Mouse (Mus musculus) common myeloid progenitor, adult 5-6 weeks (primary cell): ENCODE measurements around the gene Ptk6. TPM values are rescaled to one million over a fixed set of nuclear protein-coding genes. Genes with fewer than 3 reads are reported as not detected.

ENCODE experiments used
- ATAC-seq: replicated peaks from 2 replicates; pipeline ENCODE4 v1.8.0; 2016; ENCODE audit warnings: low read depth, mild to moderate bottlenecking, moderate TSS enrichment, inconsistent platforms; ENCODE audit not compliant: poor library complexity, severe bottlenecking
- total RNA-seq: library from RNA; stranded (forward); fragments of 200-1000, 187-1606 nt; gene quantifications from 2 replicates; pipeline ENCODE4 v1.2.3, GENCODE M21; 2017

The Ptk6 gene
- total RNA-seq, 1 experiment from 2014 or later, result not detected

- no peak for ATAC-seq
Measured at GRCm38 (mm10) chr2:181178015-181178414, 24.6 kb downstream of the Ptk6 start.

- ATAC-seq, result no peak
Measured at GRCm38 (mm10) chr2:181174646-181175045, 27.9 kb downstream of the Ptk6 start.

- no peak for ATAC-seq
Measured at GRCm38 (mm10) chr2:181166469-181166868, 36.1 kb downstream of the Ptk6 start.

- ATAC-seq, result no peak
Measured at GRCm38 (mm10) chr2:181160821-181161220, 41.8 kb downstream of the Ptk6 start.

- no peak for ATAC-seq
Measured at GRCm38 (mm10) chr2:181159771-181160170, 42.8 kb downstream of the Ptk6 start.

- ATAC-seq, result no peak
Measured at GRCm38 (mm10) chr2:181159091-181159514, 43.5 kb downstream of the Ptk6 start.

- ATAC-seq, result no peak
Measured at GRCm38 (mm10) chr2:181158471-181158870, 44.1 kb downstream of the Ptk6 start.

GRCm38 (mm10) chr2:181157716-181158302 lies 44.8 kb downstream of the Ptk6 start:
- no peak for ATAC-seq

GRCm38 (mm10) chr2:181157180-181157579 lies 45.4 kb downstream of the Ptk6 start:
- no peak for ATAC-seq

- no peak for ATAC-seq
Measured at GRCm38 (mm10) chr2:181156248-181157121, 46.1 kb downstream of the Ptk6 start, which contains the start of gene Eef1a2. Gene Eef1a2 (minus strand): TSS chr2:181157014.

GRCm38 (mm10) chr2:181155801-181156200 lies 46.8 kb downstream of the Ptk6 start:
- ATAC-seq, result no peak

GRCm38 (mm10) chr2:181154831-181155415 lies 47.7 kb downstream of the Ptk6 start:
- ATAC-seq, result no peak

- no peak for ATAC-seq
Measured at GRCm38 (mm10) chr2:181154361-181154760, 48.2 kb downstream of the Ptk6 start.

- ATAC-seq, result peak; percentile 45; the same call in 1 of the 2 replicates
Measured at GRCm38 (mm10) chr2:181153837-181154236, 48.8 kb downstream of the Ptk6 start.

- no peak for ATAC-seq
Measured at GRCm38 (mm10) chr2:181153131-181153530, 49.5 kb downstream of the Ptk6 start.

- no peak for ATAC-seq
Measured at GRCm38 (mm10) chr2:181152701-181153100, 49.9 kb downstream of the Ptk6 start.

GRCm38 (mm10) chr2:181150281-181150680 lies 52.3 kb downstream of the Ptk6 start:
- ATAC-seq, result no peak

GRCm38 (mm10) chr2:181148318-181148955 lies 54.2 kb downstream of the Ptk6 start:
- no peak for ATAC-seq

GRCm38 (mm10) chr2:181147546-181148317 lies 54.9 kb downstream of the Ptk6 start:
- ATAC-seq, result 0 out of 2 replicates have a peak, but pooled peaks have one; percentile 39
